Mouse (Mus musculus) heart, adult 11 months (tissue): ENCODE data around the gene Nt5c1b.

Source experiments
- DNase-seq: peaks from one replicate; pipeline ENCODE4 v3.0.0; 2022

The Nt5c1b gene

GRCm38 (mm10) chr12:10369673-10370072, at the start of gene Nt5c1b:
Gene Nt5c1b, plus strand, starts transcription at chr12:10369973.
- no peak for DNase-seq

- DNase-seq, result no peak
These were observed 42.1 kb upstream of the Nt5c1b start for GRCm38 (mm10) chr12:10327651-10328050.

- DNase-seq, result no peak
These were observed 40.3 kb upstream of the Nt5c1b start for GRCm38 (mm10) chr12:10329460-10329859.

- no peak for DNase-seq
These were observed 29.2 kb upstream of the Nt5c1b start for GRCm38 (mm10) chr12:10340604-10341003.

- DNase-seq, result peak; percentile 93
These were observed 19.1 kb upstream of the Nt5c1b start for GRCm38 (mm10) chr12:10350706-10351105.

GRCm38 (mm10) chr12:10357756-10358155, 12.0 kb upstream of the Nt5c1b start:
- DNase-seq, result no peak

GRCm38 (mm10) chr12:10390671-10391441, 21.1 kb downstream of the Nt5c1b start, which contains the start of gene Rdh14:
Gene Rdh14, plus strand, starts transcription at chr12:10390772.
- peak; percentile 100 for DNase-seq

GRCm38 (mm10) chr12:10400788-10401187, 31.0 kb downstream of the Nt5c1b start:
- DNase-seq, result no peak

- DNase-seq, result peak; percentile 35
These were observed 32.8 kb downstream of the Nt5c1b start for GRCm38 (mm10) chr12:10402421-10403115.

GRCm38 (mm10) chr12:10410511-10411179, 40.9 kb downstream of the Nt5c1b start:
- DNase-seq, result no peak

GRCm38 (mm10) chr12:10411453-10411852, 41.7 kb downstream of the Nt5c1b start:
- no peak for DNase-seq

GRCm38 (mm10) chr12:10422347-10422746, 52.6 kb downstream of the Nt5c1b start:
- DNase-seq, result peak; percentile 36

- DNase-seq, result peak; percentile 67
These were observed 56.5 kb downstream of the Nt5c1b start for GRCm38 (mm10) chr12:10425982-10426863.

- no peak for DNase-seq
These were observed 61.2 kb downstream of the Nt5c1b start for GRCm38 (mm10) chr12:10430999-10431398.

GRCm38 (mm10) chr12:10438054-10439001, 68.6 kb downstream of the Nt5c1b start:
- peak; percentile 93 for DNase-seq
